Mouse (Mus musculus) Patski (cell line): ENCODE measurements at regions not wholly inside any gene's neighbourhood (a gene's known extent, or its start where the extent isn't known, plus 50 kb on each side); places are given as distances from the start of the nearest gene placed in this dataset.
A peak's percentile ranks its signal among the peaks of the same experiment; 100 is the strongest.

Experiments used
- ATAC-seq: fragments of 100-300 bp; one replicate; pipeline ENCODE4 v1.8.0; 2021
- CTCF ChIA-PET: fragments of 350-600 bp; sonication (Branson Sonifier 250); formaldehyde crosslinking; loops from one replicate; lab custom pipeline; 2022; ENCODE audit warnings: inconsistent platforms; lab: Charles Lee
- POLR2A ChIA-PET: fragments of 350-600 bp; sonication (Branson Sonifier 250); formaldehyde crosslinking; loops from one replicate; lab custom pipeline; 2022; ENCODE audit warnings: antibody characterized with exemption, inconsistent platforms; lab: Charles Lee
- DNase-seq: peaks from one replicate; pipeline ENCODE4 v3.0.0-alpha.2; 2011; ENCODE audit warnings: low read depth, low spot score
- H3K27me3 ChIP-seq: fragments of 371-371 bp; one replicate; pipeline ENCODE4 v1.5.1; 2021
- CTCF ChIP-seq: fragments of 100-300 bp; IDR thresholded peaks from one replicate; pipeline ENCODE4 v1.5.1; 2021
- in situ Hi-C: fragments of 300-500 bp; cut with MboI; formaldehyde crosslinking; loops from 3 replicates; pipeline ENCODE4 v1.11.1; 2018; ENCODE audit warnings: low pct_unique_long_range_greater_than_20kb, mixed read lengths

DNA sequence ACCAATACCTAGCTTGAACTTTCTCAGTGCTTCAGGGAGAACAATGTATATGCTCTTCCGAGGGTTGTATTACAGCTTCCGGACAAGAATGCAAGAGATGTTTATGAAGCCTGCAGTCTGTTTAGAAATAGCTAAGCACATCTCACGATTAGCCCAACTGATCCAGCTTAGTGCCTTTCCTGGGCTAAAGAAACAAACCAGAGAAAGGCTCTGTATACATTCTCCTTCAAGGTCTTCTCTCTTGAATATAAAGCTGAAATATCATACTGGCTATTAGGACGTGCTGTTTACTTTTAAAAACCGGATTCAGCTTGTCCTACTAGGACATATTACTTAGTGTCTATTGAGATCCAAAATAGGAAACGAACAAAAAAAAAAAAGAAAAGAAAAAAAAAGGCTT is 87.9 kb upstream of the Efna5 start:
- in situ Hi-C loops: no loop called here
- TF ChIP-seq CTCF: no peak

DNA sequence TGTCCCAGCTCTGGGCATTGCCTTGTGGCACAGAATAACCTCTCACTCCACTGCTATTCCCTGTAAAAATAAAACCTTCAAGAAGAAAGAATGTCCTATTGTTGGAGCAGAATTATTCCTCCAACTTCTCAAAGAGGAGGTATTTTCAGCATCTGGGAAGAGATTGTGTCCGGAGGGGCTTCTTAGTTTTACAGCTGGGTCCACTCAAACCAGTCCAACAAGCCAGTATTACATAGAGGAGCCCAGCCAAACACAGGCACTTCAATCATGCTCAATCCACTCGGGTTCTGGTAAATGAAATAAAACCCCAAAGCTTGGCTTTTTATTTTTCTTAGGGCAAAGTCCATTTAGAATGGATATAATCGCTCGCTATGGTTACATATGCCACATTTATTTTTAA is 82.7 kb upstream of the Efna5 start:
- CTCF ChIA-PET: interaction anchor here (1.8 kb wide), 1 partner anchor 17 kb away, joined by 5 read pairs; no protein-coding TSS in a partner anchor
- in situ Hi-C loops: no loop called here

More for the DNA sequence above, 87.9 kb upstream of the Efna5 start:
- no peak for DNase-seq
- no peaks in the 10 kb centered on the region for H3K27me3 ChIP-seq
- CTCF ChIA-PET: no interaction called here
- POLR2A ChIA-PET: no interaction called here
- no peak for ATAC-seq

DNA sequence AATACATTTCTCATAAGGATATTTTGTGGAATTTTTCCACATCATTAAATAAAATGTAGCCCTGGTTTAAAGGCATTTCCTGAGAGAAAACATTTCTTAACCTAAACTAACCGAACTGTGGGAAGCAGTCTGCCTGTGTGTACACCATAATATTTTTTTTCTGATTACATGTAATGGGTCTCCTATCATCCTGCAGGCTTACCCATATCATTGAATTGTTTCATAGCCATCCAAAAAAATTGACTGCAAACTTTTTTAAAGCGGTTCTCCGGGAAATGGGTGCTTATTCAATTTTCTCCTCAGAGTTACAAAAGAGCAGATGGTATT is 81.1 kb upstream of the Efna5 start:
- DNase-seq: no peak
- ChIA-PET POLR2A (no interaction called here), CTCF (interaction anchor here (1.0 kb wide), 1 partner anchor 15 kb away, joined by 3 read pairs; no protein-coding TSS in a partner anchor)
- in situ Hi-C loops: no loop called here
- no peak for TF ChIP-seq CTCF
- no peaks in the 10 kb centered on the region for H3K27me3 ChIP-seq
- ATAC-seq: no peak

More for the DNA sequence above, 82.7 kb upstream of the Efna5 start:
- POLR2A ChIA-PET: no interaction called here
- no peaks in the 10 kb centered on the region for H3K27me3 ChIP-seq
- no peak for ATAC-seq
- no peak for DNase-seq
- no peak for TF ChIP-seq CTCF

DNA sequence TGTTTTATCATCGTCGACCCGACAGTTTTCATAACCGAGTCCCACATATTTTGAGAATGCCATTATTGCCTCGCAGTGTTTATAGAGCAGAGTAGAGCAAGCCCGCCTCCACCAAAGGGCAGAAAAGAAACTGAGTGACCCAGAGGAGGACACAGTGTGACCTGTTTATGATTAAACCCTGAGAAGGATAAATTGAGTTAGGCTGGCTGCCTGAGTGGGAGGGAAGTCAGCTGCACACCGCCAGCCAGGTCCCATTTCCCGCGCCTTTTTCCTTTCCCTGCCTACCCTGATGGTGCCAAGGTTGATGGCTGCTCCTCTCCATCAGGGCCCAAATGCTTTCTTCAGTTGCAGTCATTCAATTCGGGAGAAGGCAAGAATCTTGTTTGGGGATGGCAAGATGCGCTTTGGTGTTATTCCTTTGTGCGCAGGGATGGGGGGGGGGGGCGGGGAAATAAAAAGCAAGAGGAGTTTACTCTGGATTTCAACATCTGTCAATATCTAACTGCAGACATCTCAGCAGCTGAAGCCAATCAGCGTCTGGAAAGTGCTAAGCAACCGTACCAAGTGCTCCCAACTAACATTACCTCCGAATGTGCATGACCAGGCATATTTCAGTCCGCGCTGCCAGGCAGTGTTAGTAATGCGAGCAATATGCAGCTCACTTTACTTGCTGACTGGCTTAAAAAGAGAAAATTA is 80.6 kb upstream of the Efna5 start:
- no peak for TF ChIP-seq CTCF
- in situ Hi-C loops: no loop called here
- ChIA-PET POLR2A (no interaction called here), CTCF (no interaction called here)
- ATAC-seq (no peak), DNase-seq (no peak)
- no peaks in the 10 kb centered on the region for H3K27me3 ChIP-seq

- ATAC-seq (no peak), DNase-seq (no peak)
- in situ Hi-C loops: no loop called here
- TF ChIP-seq CTCF: no peak
- POLR2A ChIA-PET: no interaction called here
- no peaks in the 10 kb centered on the region for H3K27me3 ChIP-seq
- CTCF ChIA-PET: no interaction called here
Observed at GRCm38 (mm10) chr17:62959146-62959545, 78.0 kb upstream of the Efna5 start.

- in situ Hi-C loops: no loop called here
- CTCF ChIA-PET: no interaction called here
- POLR2A ChIA-PET: no interaction called here
- ATAC-seq (no peak), DNase-seq (no peak)
- H3K27me3 ChIP-seq: peaks cover 35% of the 10 kb centered on the region
- TF ChIP-seq CTCF: no peak
Observed at GRCm38 (mm10) chr17:62947537-62948193, 66.5 kb upstream of the Efna5 start.

DNA sequence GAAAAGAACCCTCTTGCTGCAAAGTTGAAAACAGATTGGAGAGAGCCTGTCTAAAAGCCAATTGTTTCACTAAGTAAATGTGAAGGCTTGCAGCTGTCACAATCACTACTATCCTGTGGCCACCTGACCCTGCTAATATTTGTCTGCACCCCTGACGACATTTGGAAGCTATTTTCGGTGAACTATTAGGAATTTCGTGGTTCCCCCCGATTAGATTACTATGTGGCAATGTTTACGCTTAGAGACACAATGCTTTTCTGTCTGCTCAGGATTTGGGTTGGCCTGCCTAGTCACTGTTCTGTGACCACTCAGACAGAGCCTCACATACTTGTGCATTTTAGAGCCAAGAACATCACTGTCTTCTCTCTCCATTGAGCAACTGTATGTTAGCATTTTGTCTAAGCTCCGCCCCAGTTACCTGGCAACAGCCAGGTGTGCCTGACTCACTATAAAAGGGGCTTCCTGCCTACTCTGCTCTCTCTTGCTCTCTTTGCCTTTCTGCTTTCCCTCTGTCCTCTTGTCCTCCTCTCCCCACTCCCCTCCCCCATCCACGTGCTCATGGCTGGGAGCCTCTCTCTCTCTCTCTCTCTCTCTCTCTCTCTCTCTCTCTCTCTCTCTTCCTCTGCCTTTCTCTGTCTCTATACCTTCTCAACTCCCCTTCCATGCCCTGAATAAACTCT is 59.6 kb upstream of the Efna5 start:
- no peak for TF ChIP-seq CTCF
- ATAC-seq (peak; percentile 73), DNase-seq (peak; percentile 7)
- POLR2A ChIA-PET: no interaction called here
- CTCF ChIA-PET: interaction anchor here (0.8 kb wide), 1 partner anchor 11 kb away, joined by 3 read pairs; no protein-coding TSS in a partner anchor
- in situ Hi-C loops: no loop called here
- H3K27me3 ChIP-seq: peaks cover 12% of the 10 kb centered on the region

GRCm38 (mm10) chr17:62939930-62940572 is 58.9 kb upstream of the Efna5 start:
- in situ Hi-C loops: no loop called here
- ATAC-seq: no peak
- CTCF ChIA-PET: interaction anchor here (0.8 kb wide), 1 partner anchor 11 kb away, joined by 3 read pairs; no protein-coding TSS in a partner anchor
- DNase-seq: no peak
- no peak for TF ChIP-seq CTCF
- H3K27me3 ChIP-seq: peaks cover 6% of the 10 kb centered on the region
- POLR2A ChIA-PET: no interaction called here

DNA sequence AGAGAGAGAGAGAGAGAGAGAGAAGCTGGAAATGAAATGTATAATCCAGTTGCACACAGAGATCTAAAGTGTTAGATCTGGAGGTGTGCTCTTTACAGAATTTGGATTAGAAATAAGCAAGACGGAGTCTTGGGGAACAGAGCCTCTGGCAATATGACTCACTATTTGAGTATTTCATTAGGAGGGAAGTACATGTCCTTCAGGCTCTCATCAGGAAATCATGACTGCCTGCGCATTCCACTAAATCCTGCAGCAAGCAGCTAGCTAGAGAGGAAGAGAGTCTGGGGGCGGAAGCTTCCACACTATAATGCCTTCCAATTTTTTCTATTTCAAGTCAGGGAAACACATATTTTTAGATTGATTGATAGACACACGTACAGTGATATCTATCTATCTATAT is 58.1 kb upstream of the Efna5 start:
- H3K27me3 ChIP-seq: peaks cover 6% of the 10 kb centered on the region
- ATAC-seq (peak; percentile 68), DNase-seq (peak; percentile 25)
- no peak for TF ChIP-seq CTCF
- in situ Hi-C loops: no loop called here
- CTCF ChIA-PET: no interaction called here
- POLR2A ChIA-PET: no interaction called here
